Comparison of ENCODE assay signal across 29 mouse cellular contexts in genomic region chr1:83771160-83771559, GRCm38 (mm10).
DNase-seq lines count a peak whose midpoint lies in the region; ATAC-seq and TF ChIP-seq lines count a peak whose summit lies in the region.
"Had no signal": no experiment of that assay in that cellular context is flagged by ENCODE, and none has a peak within 500 bp of the region (broad histone marks: within the 10 kb centered on the region; RNA-seq: fewer than 3 reads in every experiment).

No protein-coding gene starts in this region.

- no peak for TF ChIP-seq CTCF in embryonic fibroblast, embryonic 13.5 days (IDR thresholded peaks at IDR 0.05; ENCODE audit: borderline replicate concordance, insufficient read depth, low read length)

- ATAC-seq in frontal cortex, adult (ENCODE audit: low TSS enrichment), result peak; percentile 72; the same call in 1 of the 2 replicates
- ATAC-seq: CD4-positive, CD25-positive, alpha-beta regulatory T cell, adult 4 months; forebrain, embryonic 15.5 days; hindbrain, embryonic 16.5 days; intestine, embryonic 15.5 days had no signal

- no peaks in the 10 kb centered on the region for H3K4me1 ChIP-seq in embryonic fibroblast, embryonic 13.5 days (ENCODE audit: control insufficient read depth, insufficient read depth, low read length)
- H3K4me1 ChIP-seq: embryonic facial prominence, embryonic 12.5 days; embryonic facial prominence, embryonic 15.5 days; forebrain, embryonic 12.5 days; forebrain, embryonic 15.5 days; heart, embryonic 12.5 days; heart, embryonic 15.5 days; hindbrain, embryonic 10.5 days; hindbrain, embryonic 13.5 days; intestine, embryonic 15.5 days; kidney, embryonic 15.5 days had no signal

- DNase-seq in frontal cortex, postnatal 10 days (ENCODE audit: low spot score in 2 of 2), result no peak
- DNase-seq in gastrocnemius, postnatal 25 days, result peak; percentile 7
- no peak for DNase-seq in gastrocnemius, postnatal 14 days
- DNase-seq in skeletal muscle tissue, adult 2 months (ENCODE audit: low read depth, low spot score), result peak; percentile 38
- DNase-seq: adrenal gland, postnatal 25 days; cerebellum, adult 18-20 months; cerebellum, adult 9-10 months; cerebellum, postnatal 14 days; gastrocnemius, postnatal 10 days; heart, adult 2 months; heart, postnatal 10 days; heart, postnatal 36 days; kidney, adult 11 months; kidney, adult 8-10 months had no signal

- intact Hi-C loops in gastrocnemius, postnatal 14 days (cut with DNase I; ENCODE audit: low total_unique reads), result no loop called here

- H3K27ac ChIP-seq in embryonic fibroblast, embryonic 13.5 days (ENCODE audit: insufficient read depth, low read length), result 0 out of 2 replicates have a peak overlapping the region, but pooled peaks have one; percentile 18
- H3K27ac ChIP-seq: embryonic facial prominence, embryonic 12.5 days; embryonic facial prominence, embryonic 15.5 days; forebrain, embryonic 12.5 days; forebrain, embryonic 15.5 days; heart, adult 2 months; heart, embryonic 15.5 days; hindbrain, embryonic 10.5 days; hindbrain, embryonic 13.5 days; intestine, embryonic 15.5 days; kidney, embryonic 15.5 days had no signal

- H3K4me3 ChIP-seq in embryonic fibroblast, embryonic 13.5 days (ENCODE audit: insufficient read depth, low read length), result no peak overlapping the region
- H3K4me3 ChIP-seq: embryonic facial prominence, embryonic 12.5 days; embryonic facial prominence, embryonic 15.5 days; erythroblast, embryonic 14.5 days; forebrain, embryonic 12.5 days; forebrain, embryonic 15.5 days; heart, adult 2 months; heart, embryonic 12.5 days; heart, embryonic 15.5 days; hindbrain, embryonic 10.5 days; hindbrain, embryonic 13.5 days; intestine, embryonic 15.5 days; kidney, embryonic 15.5 days had no signal

- TF ChIP-seq POLR2A in embryonic fibroblast, embryonic 13.5 days (IDR thresholded peaks at IDR 0.05; ENCODE audit: low read depth, low read length), result no peak

Comparison
In these comparisons a context has a peak if more than half of its experiments do, and no peak if none do; other contexts are left out.
1. DNase-seq: peak in gastrocnemius, postnatal 25 days (single experiment) and skeletal muscle tissue, adult 2 months (single experiment); none in frontal cortex, postnatal 10 days (0 of 2) and gastrocnemius, postnatal 14 days (single experiment).